Mouse (Mus musculus): Measurements from ENCODE around the gene Hhat. TPM values are rescaled to one million over a fixed set of nuclear protein-coding genes. Genes with fewer than 3 reads are reported as not detected.

The Hhat gene
- total RNA-seq (2017): 3.4 and 7.1 TPM in 2 replicates

GRCm38 (mm10) chr1:192770495-192771331 lies at the start of gene Hhat:
Gene Hhat, minus strand, starts transcription at chr1:192771223.
- peak; percentile 88 for ATAC-seq (replicated peaks; ENCODE audit: low read depth, poor library complexity, severe bottlenecking)

GRCm38 (mm10) chr1:192818334-192818733 lies 47.3 kb upstream of the Hhat start:
- no peak for ATAC-seq (replicated peaks; ENCODE audit: low read depth, poor library complexity, severe bottlenecking)

GRCm38 (mm10) chr1:192815789-192816188 lies 44.8 kb upstream of the Hhat start:
- no peak for ATAC-seq (replicated peaks; ENCODE audit: low read depth, poor library complexity, severe bottlenecking)

- ATAC-seq (replicated peaks; ENCODE audit: low read depth, poor library complexity, severe bottlenecking): no peak
Observed at GRCm38 (mm10) chr1:192814700-192815099, 43.7 kb upstream of the Hhat start.

GRCm38 (mm10) chr1:192812758-192813157 lies 41.7 kb upstream of the Hhat start:
- ATAC-seq (replicated peaks; ENCODE audit: low read depth, poor library complexity, severe bottlenecking): no peak

- ATAC-seq (replicated peaks; ENCODE audit: low read depth, poor library complexity, severe bottlenecking): no peak
Observed at GRCm38 (mm10) chr1:192812290-192812689, 41.3 kb upstream of the Hhat start.

GRCm38 (mm10) chr1:192806168-192807157 lies 35.4 kb upstream of the Hhat start:
- no peak for ATAC-seq (replicated peaks; ENCODE audit: low read depth, poor library complexity, severe bottlenecking)

GRCm38 (mm10) chr1:192800338-192800737 lies 29.3 kb upstream of the Hhat start:
- ATAC-seq (replicated peaks; ENCODE audit: low read depth, poor library complexity, severe bottlenecking): no peak

- ATAC-seq (replicated peaks; ENCODE audit: low read depth, poor library complexity, severe bottlenecking): 0 out of 2 replicates have a peak, but pooled peaks have one; percentile 43
Observed at GRCm38 (mm10) chr1:192799165-192799991, 28.4 kb upstream of the Hhat start.

GRCm38 (mm10) chr1:192798212-192799164 lies 27.5 kb upstream of the Hhat start:
- ATAC-seq (replicated peaks; ENCODE audit: low read depth, poor library complexity, severe bottlenecking): no peak

GRCm38 (mm10) chr1:192797011-192797274 lies 25.9 kb upstream of the Hhat start:
- ATAC-seq (replicated peaks; ENCODE audit: low read depth, poor library complexity, severe bottlenecking): no peak

GRCm38 (mm10) chr1:192796201-192797010 lies 25.4 kb upstream of the Hhat start:
- ATAC-seq (replicated peaks; ENCODE audit: low read depth, poor library complexity, severe bottlenecking): no peak

- ATAC-seq (replicated peaks; ENCODE audit: low read depth, poor library complexity, severe bottlenecking): peak; percentile 33; the same call in 1 of the 2 replicates
Observed at GRCm38 (mm10) chr1:192794957-192795745, 24.1 kb upstream of the Hhat start.

GRCm38 (mm10) chr1:192791897-192792361 lies 20.9 kb upstream of the Hhat start:
- no peak for ATAC-seq (replicated peaks; ENCODE audit: low read depth, poor library complexity, severe bottlenecking)

GRCm38 (mm10) chr1:192790442-192790841 lies 19.4 kb upstream of the Hhat start:
- peak; percentile 54; the same call in 1 of the 2 replicates for ATAC-seq (replicated peaks; ENCODE audit: low read depth, poor library complexity, severe bottlenecking)

GRCm38 (mm10) chr1:192789828-192790227 lies 18.8 kb upstream of the Hhat start:
- ATAC-seq (replicated peaks; ENCODE audit: low read depth, poor library complexity, severe bottlenecking): no peak

GRCm38 (mm10) chr1:192789111-192789522 lies 18.1 kb upstream of the Hhat start:
- ATAC-seq (replicated peaks; ENCODE audit: low read depth, poor library complexity, severe bottlenecking): no peak

Measured in common myeloid progenitor, adult 5-6 weeks (primary cell).